Mouse (Mus musculus): ENCODE measurements around the gene Abtb2.
A peak's percentile ranks its signal among the peaks of the same experiment; 100 is the strongest.

Abtb2 gene

DNA sequence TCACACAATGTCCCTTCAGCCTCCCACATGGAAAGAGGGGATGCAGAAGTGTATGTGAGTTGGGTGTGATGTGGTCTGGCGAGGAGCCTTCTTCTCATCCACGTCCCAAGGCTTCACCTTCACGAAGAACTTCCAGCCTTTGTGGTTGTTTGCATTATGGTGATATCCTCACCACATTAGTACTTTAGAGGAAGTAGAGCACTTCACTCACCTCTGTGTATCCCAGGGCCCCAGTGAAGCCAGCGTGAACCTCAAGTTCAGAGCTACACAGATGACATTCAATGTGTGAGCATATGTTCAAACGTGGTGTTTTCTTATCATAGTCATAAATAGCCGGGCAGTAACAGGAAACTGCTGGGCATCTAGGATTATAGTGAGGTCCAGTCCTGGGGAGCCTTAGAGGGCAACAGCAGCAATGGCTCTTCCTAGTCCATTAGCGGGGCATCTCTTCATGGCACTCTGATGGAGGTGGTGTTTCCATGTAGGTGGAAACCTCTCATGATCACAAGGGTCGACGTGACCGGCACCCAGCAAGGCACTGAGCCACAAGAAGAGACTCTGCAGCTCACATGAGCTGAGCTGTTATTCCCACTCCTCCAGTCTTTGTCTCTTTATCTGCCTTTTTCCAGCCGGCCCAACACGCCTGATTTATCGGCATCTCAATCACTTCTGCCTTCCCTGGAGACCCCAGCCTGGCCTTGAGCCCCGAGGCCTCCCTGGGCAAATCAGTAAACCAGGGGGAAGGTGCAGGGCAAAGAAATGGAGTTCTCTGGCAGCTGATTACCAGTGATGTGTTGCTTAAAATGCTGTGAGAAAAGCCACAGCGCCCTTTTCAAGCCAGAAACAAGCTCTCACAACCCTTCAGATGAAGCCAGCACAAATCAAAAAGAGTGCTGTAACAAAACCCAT lies 93.8 kb downstream of the Abtb2 start:
- DNase-seq (ENCODE audit: low spot score in 2 of 2), result no peak

GRCm38 (mm10) chr2:103661696-103662095 lies 95.6 kb downstream of the Abtb2 start:
- no peak for DNase-seq (ENCODE audit: low spot score in 2 of 2)

GRCm38 (mm10) chr2:103662121-103662520 lies 96.0 kb downstream of the Abtb2 start:
- DNase-seq (ENCODE audit: low spot score in 2 of 2), result peak in 1 of 2 experiments; percentile 48

- DNase-seq (ENCODE audit: low spot score in 2 of 2), result no peak
Observed at GRCm38 (mm10) chr2:103664341-103664740, 98.2 kb downstream of the Abtb2 start.

DNA sequence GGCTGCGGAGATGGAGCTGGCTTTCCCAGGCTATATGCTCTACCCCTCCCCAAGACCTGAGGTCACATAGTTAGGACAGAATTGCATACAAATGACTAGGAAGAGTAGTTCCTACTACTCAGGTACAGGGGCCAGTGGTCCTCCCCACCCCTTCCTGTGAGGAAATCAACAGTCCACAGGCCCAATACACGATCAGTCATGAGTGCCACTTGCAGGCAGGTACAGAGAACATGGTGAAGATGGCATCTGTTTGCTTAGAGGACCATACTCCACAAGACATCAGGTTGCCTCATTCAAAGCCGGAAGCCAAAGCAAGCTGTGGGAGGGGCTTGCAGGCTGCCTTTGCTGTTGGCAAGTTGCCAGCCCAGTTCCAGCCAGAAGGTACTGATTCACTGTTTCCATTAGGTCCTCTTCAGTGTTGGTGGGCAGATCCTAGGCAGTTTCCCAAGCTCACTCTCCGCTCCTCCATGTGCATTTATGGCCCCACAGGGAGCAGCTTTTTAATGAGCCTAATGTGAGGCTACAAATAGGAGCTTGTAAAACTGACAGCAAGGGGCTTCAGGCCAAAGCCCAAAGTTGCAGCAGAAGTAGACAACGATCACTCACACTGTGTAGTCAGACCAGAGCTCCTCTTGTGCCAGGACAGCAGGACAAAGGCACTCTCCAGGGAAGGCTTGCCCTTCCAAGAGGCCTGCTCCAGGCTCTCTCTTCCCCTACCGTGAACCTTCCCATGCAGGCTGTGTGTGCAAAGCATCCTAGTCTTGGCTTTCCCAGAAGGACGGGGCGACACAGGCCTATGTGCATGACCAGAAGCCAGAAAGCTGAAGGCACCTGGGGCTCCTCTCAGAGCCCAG lies 102.1 kb downstream of the Abtb2 start:
- DNase-seq (ENCODE audit: low spot score in 2 of 2), result peak; percentile 28 to 41

DNA sequence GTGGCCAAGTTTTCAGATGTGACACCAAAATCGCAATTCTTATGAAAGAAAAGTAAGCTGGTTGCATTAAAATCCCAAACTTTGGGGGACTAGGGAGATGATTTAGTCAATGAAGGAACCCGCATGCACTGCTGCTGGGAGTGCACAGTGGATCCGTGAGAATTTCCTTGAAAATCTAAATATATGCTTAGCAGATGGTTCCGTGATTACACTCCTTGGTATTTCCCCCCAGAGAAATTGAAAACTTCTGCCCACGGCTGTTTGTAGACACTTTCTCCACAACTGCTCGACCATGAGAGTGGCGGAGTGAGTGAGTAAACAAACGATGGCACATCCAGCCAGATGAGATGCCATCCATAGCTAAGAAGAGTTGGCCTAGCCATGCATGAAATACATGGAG lies 102.8 kb downstream of the Abtb2 start:
- DNase-seq (ENCODE audit: low spot score in 2 of 2), result no peak

DNA sequence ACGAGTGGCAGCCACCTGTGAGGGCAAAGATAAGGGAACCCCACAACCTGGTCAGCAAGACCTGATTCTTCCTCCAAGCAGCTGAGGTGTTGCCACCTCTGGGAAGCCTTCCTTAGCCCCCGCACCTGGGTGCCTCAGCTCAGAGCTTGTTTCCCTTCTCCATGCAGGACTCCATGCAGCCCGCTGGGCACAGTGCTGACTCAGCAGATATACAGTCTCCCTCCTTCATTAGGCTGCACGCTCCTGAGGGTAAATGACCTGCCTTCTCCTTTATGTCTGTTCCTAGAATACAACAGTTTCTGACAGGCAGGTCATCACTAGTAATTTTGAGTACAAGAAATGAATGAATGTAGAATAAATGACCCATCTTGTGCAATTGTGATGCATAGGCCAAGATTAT lies 103.5 kb downstream of the Abtb2 start:
- no peak for DNase-seq (ENCODE audit: low spot score in 2 of 2)

DNA sequence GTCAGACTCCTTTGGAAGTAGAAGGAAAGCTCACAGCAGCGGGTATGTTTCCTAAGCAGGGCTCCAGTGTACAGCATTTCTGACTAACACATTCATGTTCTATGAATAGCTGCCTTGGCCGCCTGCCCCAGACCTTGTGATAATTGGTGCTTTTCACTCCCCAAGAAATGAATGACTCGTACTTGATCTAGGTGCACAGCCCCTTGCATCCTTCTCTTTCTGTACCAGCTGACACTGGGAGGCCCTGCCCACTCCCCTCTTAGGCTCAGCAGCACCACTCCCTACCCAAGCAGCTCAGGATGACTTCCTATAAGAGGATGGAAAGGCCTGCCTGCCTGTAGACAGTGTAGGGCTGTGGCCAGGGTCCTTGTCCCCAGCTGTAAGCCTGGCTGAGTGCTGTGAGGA lies 104.2 kb downstream of the Abtb2 start:
- peak; percentile 54 to 65 for DNase-seq (ENCODE audit: low spot score in 2 of 2)

GRCm38 (mm10) chr2:103672573-103673119 lies 106.5 kb downstream of the Abtb2 start:
- no peak for DNase-seq (ENCODE audit: low spot score in 2 of 2)

GRCm38 (mm10) chr2:103673609-103674008 lies 107.5 kb downstream of the Abtb2 start:
- DNase-seq (ENCODE audit: low spot score in 2 of 2), result no peak

DNA sequence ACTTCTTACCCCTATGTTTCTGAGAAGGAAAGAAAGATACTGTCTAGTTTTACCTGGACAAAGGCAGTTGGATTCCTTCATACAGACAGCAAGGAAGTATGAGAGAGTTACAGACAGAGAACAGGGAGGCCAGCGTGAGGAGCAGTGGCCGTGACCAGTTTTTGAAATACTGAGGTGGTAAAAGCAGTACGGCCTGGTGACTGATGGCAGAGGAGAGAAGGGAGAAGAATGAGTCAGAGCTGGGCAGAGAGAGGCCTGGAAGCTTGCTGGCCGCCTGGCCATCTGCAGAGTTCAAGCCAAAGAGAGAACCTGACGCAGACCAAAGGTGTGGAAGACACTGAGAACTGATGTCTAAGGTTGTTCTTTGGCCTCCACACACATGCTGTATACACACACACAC lies 109.3 kb downstream of the Abtb2 start:
- DNase-seq (ENCODE audit: low spot score in 2 of 2), result no peak

GRCm38 (mm10) chr2:103676808-103677207 lies 110.7 kb downstream of the Abtb2 start:
- no peak for DNase-seq (ENCODE audit: low spot score in 2 of 2)

GRCm38 (mm10) chr2:103677614-103678369 lies 111.7 kb downstream of the Abtb2 start:
- no peak for DNase-seq (ENCODE audit: low spot score in 2 of 2)

DNA sequence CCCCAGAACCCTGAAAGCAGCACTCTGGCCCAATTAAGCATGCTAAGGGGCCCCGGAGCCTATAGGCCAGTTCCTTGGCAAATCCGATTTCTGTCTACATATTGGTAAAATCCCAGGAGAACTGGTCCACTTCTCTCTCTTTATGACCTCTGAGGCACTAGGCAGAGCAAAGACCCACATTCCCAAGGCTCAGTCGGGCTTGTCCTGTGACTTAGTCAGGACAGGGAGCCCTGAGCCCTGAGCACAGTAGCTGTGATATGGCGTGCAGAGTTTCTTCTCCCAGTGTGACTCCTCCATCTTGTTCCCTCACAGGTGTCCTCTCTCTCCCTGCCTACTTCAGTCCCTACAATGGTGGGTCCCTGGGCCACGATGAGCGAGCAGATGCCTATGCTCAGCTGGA lies 112.3 kb downstream of the Abtb2 start:
- DNase-seq (ENCODE audit: low spot score in 2 of 2), result no peak

DNA sequence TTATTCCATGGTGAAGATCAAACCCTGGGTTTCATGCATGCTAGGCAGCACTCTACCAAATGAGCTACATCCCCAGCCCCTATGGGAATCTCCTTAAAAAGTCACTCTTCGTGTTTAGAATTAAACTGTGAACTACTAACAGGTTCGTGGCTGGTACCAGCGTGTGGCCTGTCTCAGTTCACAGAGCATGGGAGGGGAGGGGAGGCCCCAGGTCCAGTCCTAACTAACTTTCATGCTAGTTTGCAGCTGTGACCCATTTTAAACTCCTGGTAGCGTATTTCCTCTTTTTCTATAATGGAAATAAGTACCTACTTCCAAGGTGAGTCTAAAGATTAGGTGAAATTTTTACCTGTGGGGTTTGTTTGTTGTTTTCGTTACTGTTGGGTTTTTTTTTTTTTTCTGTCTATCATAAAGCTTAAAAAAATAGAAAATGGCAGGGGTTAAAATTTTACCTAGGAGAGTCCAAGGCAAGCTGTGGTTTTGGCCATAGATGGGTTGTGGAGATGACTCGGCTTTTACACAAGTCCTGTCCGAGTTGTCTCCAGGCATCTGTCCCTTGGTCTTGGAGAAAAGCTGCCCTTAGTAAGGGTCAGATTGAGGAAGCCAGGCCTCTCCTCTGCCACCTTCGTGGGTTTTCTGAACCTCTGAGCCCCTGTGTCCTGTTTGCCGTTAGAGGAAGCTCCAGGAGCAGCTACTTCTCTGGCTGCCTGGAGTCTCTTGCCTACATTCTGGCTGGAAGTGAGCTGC lies 114.4 kb downstream of the Abtb2 start:
- DNase-seq (ENCODE audit: low spot score in 2 of 2), result no peak

DNA sequence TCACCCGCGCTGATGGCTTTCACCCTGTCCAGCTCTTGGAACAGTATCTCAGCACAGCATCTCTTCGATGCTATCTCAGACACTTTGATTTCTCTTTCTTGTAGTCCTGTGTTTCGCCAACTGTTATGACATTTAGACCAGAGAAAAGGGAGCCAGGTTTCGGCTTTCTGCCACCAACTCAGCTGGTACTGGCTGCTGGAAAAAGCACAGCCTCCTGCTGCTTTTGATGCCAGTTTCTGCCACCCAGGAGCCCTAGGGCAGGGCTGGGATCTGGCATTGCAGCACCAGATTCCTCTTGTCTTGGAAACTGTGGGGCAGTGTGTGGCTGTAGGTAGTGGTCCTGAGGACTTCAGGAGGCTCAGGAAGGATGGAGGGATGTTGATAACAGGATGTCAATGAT lies 115.0 kb downstream of the Abtb2 start:
- no peak for DNase-seq (ENCODE audit: low spot score in 2 of 2)

- no peak for DNase-seq (ENCODE audit: low spot score in 2 of 2)
Observed at GRCm38 (mm10) chr2:103682261-103682722, 116.2 kb downstream of the Abtb2 start.

DNA sequence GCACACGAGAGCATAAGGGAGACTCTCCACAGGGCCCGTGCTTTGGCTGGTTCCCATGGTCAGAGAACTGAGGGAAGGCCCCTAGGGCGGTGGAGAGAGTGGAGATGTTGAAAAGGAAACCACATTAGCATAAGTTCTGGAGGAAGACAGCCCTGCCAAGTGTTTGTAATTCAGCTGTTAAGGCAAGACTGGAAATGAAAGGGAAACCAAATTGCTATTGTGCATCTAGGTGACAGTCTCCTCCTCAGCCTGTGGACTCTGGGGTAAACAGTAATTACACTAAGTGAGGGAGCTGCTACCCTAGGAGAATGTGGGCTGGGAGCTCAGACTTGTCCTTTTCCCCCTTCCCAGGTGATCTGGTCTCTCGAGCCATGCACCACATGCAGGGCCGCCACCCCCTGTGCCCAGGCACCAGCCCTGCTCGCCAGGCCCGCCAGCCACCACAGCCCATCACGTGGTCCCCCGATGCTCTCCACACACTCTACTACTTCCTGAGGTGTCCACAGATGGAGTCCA lies 116.9 kb downstream of the Abtb2 start:
- no peak for DNase-seq (ENCODE audit: low spot score in 2 of 2)

DNA sequence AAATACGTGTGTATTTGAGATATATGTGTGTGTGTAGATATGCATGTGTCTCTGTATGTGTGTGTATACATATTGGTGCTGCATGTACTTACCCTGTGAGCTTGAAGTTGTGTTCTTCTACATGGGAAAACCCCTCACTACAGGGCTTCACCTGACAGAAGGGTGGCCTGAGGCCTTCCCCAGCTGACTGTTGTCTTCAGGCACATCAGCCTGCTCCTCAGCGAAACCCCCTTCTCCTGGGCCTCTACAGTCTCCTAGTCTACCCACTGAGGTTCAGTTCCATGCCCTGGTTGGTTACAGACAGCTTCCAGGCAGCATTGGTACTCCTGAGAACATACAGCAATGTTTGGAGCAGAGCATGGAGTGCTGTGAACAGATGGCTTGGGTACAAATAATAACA lies 118.3 kb downstream of the Abtb2 start:
- DNase-seq (ENCODE audit: low spot score in 2 of 2), result no peak

DNA sequence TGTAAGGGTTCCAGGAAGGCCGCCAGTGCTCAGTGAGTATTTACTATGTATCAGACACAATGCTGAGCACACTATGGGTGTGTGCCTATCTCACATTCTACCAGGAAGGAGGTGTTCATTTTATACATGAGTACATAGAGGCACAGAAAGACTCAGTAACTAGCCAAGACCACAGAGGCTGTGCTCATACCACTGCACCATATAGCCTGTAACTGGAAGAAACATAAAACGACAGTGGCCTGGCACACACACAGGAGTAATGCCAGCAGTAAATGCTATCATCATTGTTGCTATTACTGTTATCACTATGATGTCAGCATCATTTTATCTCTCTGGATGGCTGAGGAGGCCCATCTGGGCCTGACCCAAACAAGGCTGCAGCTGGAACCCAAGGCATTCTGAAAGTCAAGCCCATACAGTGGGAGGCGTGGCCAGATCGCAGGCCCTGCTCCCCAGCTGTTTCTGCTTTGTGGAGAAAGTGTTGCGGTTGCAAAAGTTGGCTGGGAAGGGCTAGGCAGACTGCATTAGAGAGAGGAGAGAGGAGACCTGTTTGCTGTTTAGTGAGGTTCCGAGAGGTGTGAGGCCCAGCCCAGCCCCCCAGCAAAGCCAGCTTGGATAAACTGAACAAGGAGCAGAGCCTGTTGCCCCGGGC lies 118.9 kb downstream of the Abtb2 start:
- DNase-seq (ENCODE audit: low spot score in 2 of 2), result no peak

Data from frontal cortex, postnatal 10 days (tissue).